Mouse (Mus musculus) kidney, adult 2 months (tissue): ENCODE data around the gene Prss36. TPM values are rescaled to one million over a fixed set of nuclear protein-coding genes. Genes with fewer than 3 reads are reported as not detected.

Experiments used
- DNase-seq: peaks from one replicate; pipeline ENCODE4 v3.0.0; 2021
- H3K27ac ChIP-seq: fragments of 200-500 bp; 2 replicates; pipeline ENCODE4 v1.5.1; 2012; ENCODE audit warnings: low read depth, low read length, control low read depth, inconsistent platforms; ENCODE audit not compliant: insufficient read depth
- H3K27me3 ChIP-seq: fragments of 200-500 bp; replicated peaks from 2 replicates; pipeline ENCODE4 v1.6.1; 2012; ENCODE audit warnings: mild to moderate bottlenecking, moderate library complexity, low read length, inconsistent platforms; ENCODE audit not compliant: control insufficient read depth, insufficient read depth
- H3K36me3 ChIP-seq: fragments of 200-500 bp; 2 replicates; pipeline ENCODE4 v1.6.1; 2012; ENCODE audit warnings: mild to moderate bottlenecking, moderate library complexity, low read length, inconsistent platforms; ENCODE audit not compliant: control insufficient read depth, insufficient read depth
- H3K4me1 ChIP-seq: fragments of 200-500 bp; 2 replicates; pipeline ENCODE4 v1.6.1; 2011; ENCODE audit warnings: low read length; ENCODE audit not compliant: control insufficient read depth, insufficient read depth
- H3K4me3 ChIP-seq: fragments of 200-500 bp; 2 replicates; pipeline ENCODE4 v1.5.1; 2011; ENCODE audit warnings: mild to moderate bottlenecking, low read depth, low read length, control low read depth; ENCODE audit not compliant: insufficient read depth
- CTCF ChIP-seq: fragments of 200-500 bp; conservative IDR thresholded peaks from 2 replicates; pipeline ENCODE4 v1.5.1; 2011; ENCODE audit warnings: low read depth, mild to moderate bottlenecking, control low read depth, low read length, moderate library complexity, mixed read lengths; ENCODE audit not compliant: insufficient read depth, insufficient read length
- POLR2A ChIP-seq: fragments of 200-500 bp; IDR thresholded peaks from one replicate; pipeline ENCODE4 v1.6.1; 2011; ENCODE audit warnings: low read depth, low read length, control low read depth
- WGBS: fragments of 180-500 bp; shearing (Covaris S2); methylation state at CpG from one replicate; pipeline ENCODE4 v1.1.7; 2018; 5-methylcytosine and 5-hydroxymethylcytosine counted together
- polyA plus RNA-seq: library from polyadenylated mRNA; depleted of rRNA; stranded (reverse); fragments of >200 nt; gene quantifications from 2 replicates; pipeline ENCODE4 v1.2.3, GENCODE M21; 2012

The Prss36 gene
- polyA plus RNA-seq, 1 experiment, result 21.9 TPM

- peaks cover 9% of the 10 kb centered on the region; the same call in 1 of the 2 replicates for H3K36me3 ChIP-seq
- no peak for TF ChIP-seq CTCF
- peak; percentile 88 for TF ChIP-seq POLR2A
- H3K27me3 ChIP-seq, result no peaks in the 10 kb centered on the region
- H3K27ac ChIP-seq, result peak overlapping the region; percentile 93
- peak; percentile 91 for DNase-seq
- peaks cover 58% of the 10 kb centered on the region for H3K4me1 ChIP-seq
- WGBS, result 53% methylated on average over 11 of the region's 11 CpGs
- peak overlapping the region; percentile 94 for H3K4me3 ChIP-seq
Observed at GRCm38 (mm10) chr7:127926846-127927245, 19.7 kb downstream of the Prss36 start.

- DNase-seq, result peak; percentile 94
- 39% methylated on average over 8 of the region's 8 CpGs for WGBS
Observed at GRCm38 (mm10) chr7:127926066-127926465, 20.5 kb downstream of the Prss36 start.

GRCm38 (mm10) chr7:127925252-127925651, 21.3 kb downstream of the Prss36 start:
- peak; percentile 96 for DNase-seq
- Histone ChIP-seq H3K4me1 (peaks cover 46% of the 10 kb centered on the region), H3K4me3 (no peak overlapping the region; the same call in 1 of the 2 replicates), H3K36me3 (peaks cover 9% of the 10 kb centered on the region; the same call in 1 of the 2 replicates), H3K27ac (peak overlapping the region; percentile 96), H3K27me3 (no peaks in the 10 kb centered on the region)
- WGBS, result 36% methylated on average over 5 of the region's 5 CpGs
- TF ChIP-seq CTCF (no peak), POLR2A (no peak)

More at GRCm38 (mm10) chr7:127926066-127926465, 20.5 kb downstream of the Prss36 start:
- H3K27ac ChIP-seq, result peak overlapping the region; percentile 93
- no peaks in the 10 kb centered on the region for H3K27me3 ChIP-seq
- H3K36me3 ChIP-seq, result peaks cover 9% of the 10 kb centered on the region; the same call in 1 of the 2 replicates
- TF ChIP-seq CTCF (no peak), POLR2A (peak; percentile 48)
- H3K4me3 ChIP-seq, result peak overlapping the region; percentile 94
- H3K4me1 ChIP-seq, result peaks cover 51% of the 10 kb centered on the region

GRCm38 (mm10) chr7:127923714-127924113, 22.8 kb downstream of the Prss36 start:
- Histone ChIP-seq H3K36me3 (peaks cover 9% of the 10 kb centered on the region; the same call in 1 of the 2 replicates), H3K27ac (peak overlapping the region; percentile 96), H3K27me3 (no peaks in the 10 kb centered on the region), H3K4me1 (peaks cover 45% of the 10 kb centered on the region), H3K4me3 (no peak overlapping the region)
- DNase-seq, result peak; percentile 59
- TF ChIP-seq POLR2A, result no peak
- TF ChIP-seq CTCF, result no peak
- 50% methylated on average over 5 of the region's 5 CpGs for whole genome bisulfite sequencing

- Histone ChIP-seq H3K36me3 (peaks cover 9% of the 10 kb centered on the region; the same call in 1 of the 2 replicates), H3K27me3 (no peaks in the 10 kb centered on the region), H3K4me3 (no peak overlapping the region), H3K4me1 (peaks cover 45% of the 10 kb centered on the region), H3K27ac (peak overlapping the region; percentile 55)
- DNase-seq, result peak; percentile 39
- 55% methylated on average over 6 of the region's 6 CpGs for WGBS
- no peak for TF ChIP-seq CTCF
- TF ChIP-seq POLR2A, result no peak
Observed at GRCm38 (mm10) chr7:127922451-127923275, 23.9 kb downstream of the Prss36 start.

- Histone ChIP-seq H3K27ac (no peak overlapping the region), H3K4me1 (peaks cover 35% of the 10 kb centered on the region), H3K4me3 (no peak overlapping the region), H3K27me3 (no peaks in the 10 kb centered on the region), H3K36me3 (peaks cover 4% of the 10 kb centered on the region; the same call in 1 of the 2 replicates)
- peak; percentile 64 for DNase-seq
- TF ChIP-seq POLR2A, result no peak
- peak; percentile 70 for TF ChIP-seq CTCF
- 60% methylated on average over 8 of the region's 8 CpGs for WGBS
Observed at GRCm38 (mm10) chr7:127921516-127921915, 25.0 kb downstream of the Prss36 start.

GRCm38 (mm10) chr7:127919290-127919689, 27.2 kb downstream of the Prss36 start:
- Histone ChIP-seq H3K27ac (no peak overlapping the region), H3K4me3 (no peak overlapping the region), H3K36me3 (no peaks in the 10 kb centered on the region; the same call in 1 of the 2 replicates), H3K4me1 (peaks cover 20% of the 10 kb centered on the region), H3K27me3 (no peaks in the 10 kb centered on the region)
- TF ChIP-seq CTCF (no peak; the same call in 1 of the 2 replicates), POLR2A (no peak)
- peak; percentile 40 for DNase-seq
- 79% methylated on average over 7 of the region's 7 CpGs for WGBS
